Mouse (Mus musculus) heart, embryonic 14.5 days (tissue): ENCODE results near the gene Cdk5r1. TPM values are rescaled to one million over a fixed set of nuclear protein-coding genes. Genes with fewer than 3 reads are reported as not detected.
"Not testable (repeated sequence)": the region's sequence is repeated elsewhere in the genome, so short reads cannot be mapped to it uniquely, and the experiment has no call there.

Experiments
- ATAC-seq: fragments of 200-750 bp; cut with Nextera tagmentation; 2 replicates; pipeline ENCODE4 v1.8.0; 2017; ENCODE audit warnings: low read depth, moderate TSS enrichment; ENCODE audit not compliant: insufficient number of reproducible peaks, insufficient read depth, low FRiP score
- H3K27ac ChIP-seq, 2 experiments: fragments of 200-500 bp in 1 of 2; fragments of 300-500 bp in 1 of 2; sonication (generic) in 1 of 2; replicated peaks in 1 of 2; 2 replicates each; pipeline ENCODE4 v1.5.1; 2012 to 2014; ENCODE audit warnings: low read depth in 2 of 2, low read length in 2 of 2, control low read depth in 1 of 2, mild to moderate bottlenecking in 1 of 2, mixed read lengths in 1 of 2; ENCODE audit not compliant: control insufficient read depth in 1 of 2, insufficient read depth in 1 of 2
- H3K27me3 ChIP-seq: fragments of 300-500 bp; sonication (generic); 2 replicates; pipeline ENCODE4 v1.6.1; 2014; ENCODE audit warnings: mild to moderate bottlenecking, low read length, control low read depth; ENCODE audit not compliant: control insufficient read depth, insufficient read depth
- H3K36me3 ChIP-seq: fragments of 300-500 bp; sonication (generic); 2 replicates; pipeline ENCODE4 v1.6.1; 2014; ENCODE audit warnings: mild to moderate bottlenecking, control low read depth, low read length, mixed read lengths; ENCODE audit not compliant: control insufficient read depth, insufficient read depth
- H3K4me1 ChIP-seq, 2 experiments: fragments of 200-500 bp in 1 of 2; fragments of 300-500 bp in 1 of 2; sonication (generic) in 1 of 2; 2 replicates each; pipeline ENCODE4 v1.6.1; 2012 to 2014; ENCODE audit warnings: low read length in 2 of 2, control low read depth in 1 of 2, mixed read lengths in 1 of 2; ENCODE audit not compliant: control insufficient read depth in 2 of 2, insufficient read depth in 2 of 2
- H3K4me2 ChIP-seq: fragments of 300-500 bp; sonication (generic); 2 replicates; pipeline ENCODE4 v1.6.1; 2014; ENCODE audit warnings: mild to moderate bottlenecking, low read length
- H3K4me3 ChIP-seq, 2 experiments: fragments of 200-500 bp in 1 of 2; fragments of 300-500 bp in 1 of 2; sonication (generic) in 1 of 2; 2 replicates each; pipeline ENCODE4 v1.5.1; 2012 to 2014; ENCODE audit warnings: low read length in 2 of 2, mild to moderate bottlenecking in 2 of 2, control low read depth in 1 of 2, low read depth in 1 of 2, moderate library complexity in 1 of 2; ENCODE audit not compliant: control insufficient read depth in 1 of 2, insufficient read depth in 1 of 2
- H3K9ac ChIP-seq: fragments of 300-500 bp; sonication (generic); 2 replicates; pipeline ENCODE4 v1.6.1; 2014; ENCODE audit warnings: mild to moderate bottlenecking, low read length
- H3K9me3 ChIP-seq: fragments of 300-500 bp; sonication (generic); 2 replicates; pipeline ENCODE4 v1.6.1; 2016; ENCODE audit warnings: low read length, control low read depth; ENCODE audit not compliant: control insufficient read depth
- WGBS: fragments of 180-500 bp; shearing (Covaris S2); extraction: QIAGEN DNeasy Blood & Tissue Kit; methylation state at CpG from one replicate; pipeline ENCODE4 v1.1.7; 2014; 5-methylcytosine and 5-hydroxymethylcytosine counted together
- polyA plus RNA-seq: library from polyadenylated mRNA; unstranded; fragments of >200 nt; fragmentation: Nextera tagmentation; extraction: Ambion mirVana; gene quantifications from 2 replicates; pipeline ENCODE4 v1.2.1, GENCODE M21; 2014

Gene Cdk5r1
- polyA plus RNA-seq, 1 experiment from 2014 or later: 0.36 TPM

DNA sequence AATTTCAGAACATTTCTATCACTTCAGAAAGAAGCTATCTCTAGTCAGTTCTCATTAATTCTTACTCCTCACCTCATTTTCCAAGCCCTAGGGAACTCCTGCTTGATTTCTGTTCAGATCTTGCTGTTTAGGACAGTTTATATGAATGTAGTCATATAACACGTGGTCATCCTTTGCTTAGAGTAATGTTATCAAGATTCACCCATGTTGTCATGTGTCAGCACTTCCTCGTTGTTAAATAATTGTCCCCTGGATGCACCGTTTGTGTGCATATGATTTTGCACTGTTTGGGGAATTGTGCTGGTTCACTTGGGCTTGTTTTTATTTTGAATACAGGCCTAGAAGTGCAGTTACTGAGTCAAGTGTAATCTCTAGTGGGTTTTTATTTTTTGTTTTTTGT is 24.6 kb upstream of the Cdk5r1 start:
- no peak overlapping the region for H3K9ac ChIP-seq
- 82% methylated on average over 3 of the region's 3 CpGs for WGBS
- H3K36me3 ChIP-seq: peaks cover 77% of the 10 kb centered on the region
- no peaks in the 10 kb centered on the region for H3K9me3 ChIP-seq
- H3K4me3 ChIP-seq: no peak overlapping the region
- no peaks in the 10 kb centered on the region for H3K4me1 ChIP-seq
- no peaks in the 10 kb centered on the region for H3K27me3 ChIP-seq
- H3K4me2 ChIP-seq: no peak overlapping the region
- ATAC-seq: no peak
- H3K27ac ChIP-seq: no peak overlapping the region

DNA sequence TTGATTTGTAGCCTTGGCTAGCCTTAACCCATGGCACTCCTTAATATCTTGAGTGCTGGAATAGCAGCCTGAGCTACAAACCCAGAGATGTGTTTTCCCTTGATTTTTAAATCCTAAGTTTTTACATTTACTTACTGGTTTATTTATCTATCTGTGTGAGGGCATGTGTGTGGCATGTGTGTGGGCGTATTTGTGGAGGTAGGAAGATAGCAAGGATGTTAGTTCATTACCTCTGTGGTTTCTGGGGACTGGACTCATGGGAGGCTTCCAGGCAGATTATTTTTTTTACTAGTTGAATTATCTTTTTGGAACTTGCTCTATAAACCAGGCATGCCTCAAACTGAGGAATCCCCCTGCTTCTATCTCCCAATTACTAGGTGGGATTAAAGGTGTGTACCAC is 23.6 kb upstream of the Cdk5r1 start:
- H3K4me1 ChIP-seq: no peaks in the 10 kb centered on the region
- ATAC-seq: no peak
- 82% methylated on average over 1 of the region's 1 CpGs for WGBS
- no peaks in the 10 kb centered on the region for H3K27me3 ChIP-seq
- no peak overlapping the region for H3K4me3 ChIP-seq
- H3K27ac ChIP-seq: no peak overlapping the region
- H3K36me3 ChIP-seq: peaks cover 77% of the 10 kb centered on the region
- H3K4me2 ChIP-seq: no peak overlapping the region
- no peak overlapping the region for H3K9ac ChIP-seq
- no peaks in the 10 kb centered on the region for H3K9me3 ChIP-seq

DNA sequence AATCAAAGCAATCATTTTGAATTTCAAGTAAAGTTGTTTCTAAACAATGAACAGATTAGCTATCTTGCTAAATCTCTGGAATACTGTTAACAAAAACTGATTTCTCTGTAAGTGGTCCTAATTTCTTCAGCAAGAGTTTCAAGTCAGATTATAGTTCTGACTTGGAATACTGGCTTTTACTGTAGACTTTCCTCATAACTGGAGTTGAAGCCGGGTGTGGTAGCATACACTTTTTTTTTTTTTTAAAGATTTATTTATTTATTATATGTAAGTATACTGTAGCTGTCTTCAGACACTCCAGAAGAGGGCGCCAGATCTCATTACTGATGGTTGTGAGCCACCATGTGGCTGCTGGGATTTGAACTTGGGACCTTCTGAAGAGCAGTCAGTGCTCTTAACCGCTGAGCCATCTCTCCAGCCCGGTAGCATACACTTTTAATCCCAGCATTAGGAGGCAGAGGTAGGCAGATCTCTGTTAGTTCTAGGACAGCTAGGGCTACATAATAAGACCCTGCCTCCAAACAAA is 13.2 kb upstream of the Cdk5r1 start:
- 91% methylated on average over 4 of the region's 4 CpGs for WGBS
- not testable (repeated sequence) for H3K27ac ChIP-seq, H3K4me3 ChIP-seq, H3K4me1 ChIP-seq, H3K4me2 ChIP-seq, H3K9me3 ChIP-seq, ATAC-seq, H3K27me3 ChIP-seq, H3K9ac ChIP-seq
- peaks cover 93% of the 10 kb centered on the region for H3K36me3 ChIP-seq

DNA sequence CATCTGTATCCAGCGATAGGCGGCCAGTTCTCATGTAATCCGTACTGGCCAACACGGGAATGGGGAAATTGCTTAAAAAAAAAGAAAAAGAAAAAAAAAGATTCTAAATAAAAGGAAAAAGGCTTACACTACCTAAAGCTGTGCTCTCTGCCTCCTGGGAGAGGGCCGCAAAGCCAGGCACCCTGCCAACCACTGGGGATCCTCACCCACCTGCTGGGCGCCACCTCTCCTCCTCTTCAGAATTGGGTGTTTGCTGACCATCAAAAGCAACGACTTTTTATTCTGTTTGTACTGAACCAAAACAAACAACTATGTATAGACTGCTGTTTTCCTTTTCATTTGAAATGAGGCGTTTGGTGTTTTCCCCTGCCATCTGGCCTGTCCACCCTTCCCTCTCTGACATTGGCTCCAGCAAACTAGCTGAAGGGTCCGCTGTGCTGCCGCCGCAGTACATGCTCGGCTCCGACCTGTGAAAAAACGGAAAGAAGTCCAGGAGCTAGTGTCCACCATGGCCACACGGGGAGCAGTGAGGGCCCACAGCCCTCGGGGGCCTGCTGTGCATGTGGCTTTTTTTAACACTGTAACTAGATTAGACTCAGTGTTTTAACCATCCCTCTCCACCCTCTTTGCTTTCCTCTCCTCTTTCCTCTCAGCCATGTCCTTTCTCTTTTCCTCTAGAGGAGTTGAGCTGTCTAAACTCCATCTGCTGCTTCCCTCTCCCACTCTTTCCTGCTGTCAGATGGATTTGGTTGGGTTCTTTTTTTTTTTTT is 4.8 kb upstream of the Cdk5r1 start:
- Histone ChIP-seq H3K36me3 (peaks cover 69% of the 10 kb centered on the region), H3K9ac (no peak overlapping the region), H3K27ac (no peak overlapping the region), H3K4me1 (no peaks in the 10 kb centered on the region), H3K9me3 (no peaks in the 10 kb centered on the region), H3K27me3 (no peaks in the 10 kb centered on the region), H3K4me3 (no peak overlapping the region), H3K4me2 (no peak overlapping the region)
- no peak for ATAC-seq
- 76% methylated on average over 16 of the region's 16 CpGs for WGBS

DNA sequence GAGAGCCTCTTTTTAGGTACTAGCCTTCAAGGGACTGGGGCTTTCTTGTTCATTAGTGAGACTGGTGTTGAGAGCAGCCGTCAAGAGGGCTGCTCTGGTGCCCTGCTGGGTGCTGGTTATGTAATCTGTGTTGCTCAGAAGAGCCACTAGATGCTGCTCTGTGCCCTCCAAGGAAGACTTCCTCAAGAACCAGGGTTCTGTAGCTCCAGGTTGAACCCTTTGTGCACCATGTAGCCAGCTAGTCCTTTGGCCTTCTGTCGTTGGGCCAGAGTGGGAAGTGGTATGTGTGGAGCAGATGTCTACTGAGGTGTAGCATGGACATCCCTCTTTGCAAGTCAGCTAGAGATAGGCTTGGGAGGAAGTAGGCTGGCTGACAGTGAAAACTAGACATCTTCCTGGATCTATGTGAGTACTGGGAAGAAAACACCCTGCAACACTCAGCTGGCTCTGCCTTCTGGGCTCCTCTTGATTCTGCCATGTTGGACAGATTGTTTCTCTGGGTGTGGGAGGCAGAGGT is 2.6 kb upstream of the Cdk5r1 start:
- Histone ChIP-seq H3K27me3 (peaks cover 7% of the 10 kb centered on the region), H3K36me3 (peaks cover 47% of the 10 kb centered on the region)
- 47% methylated on average over 2 of the region's 2 CpGs for WGBS

DNA sequence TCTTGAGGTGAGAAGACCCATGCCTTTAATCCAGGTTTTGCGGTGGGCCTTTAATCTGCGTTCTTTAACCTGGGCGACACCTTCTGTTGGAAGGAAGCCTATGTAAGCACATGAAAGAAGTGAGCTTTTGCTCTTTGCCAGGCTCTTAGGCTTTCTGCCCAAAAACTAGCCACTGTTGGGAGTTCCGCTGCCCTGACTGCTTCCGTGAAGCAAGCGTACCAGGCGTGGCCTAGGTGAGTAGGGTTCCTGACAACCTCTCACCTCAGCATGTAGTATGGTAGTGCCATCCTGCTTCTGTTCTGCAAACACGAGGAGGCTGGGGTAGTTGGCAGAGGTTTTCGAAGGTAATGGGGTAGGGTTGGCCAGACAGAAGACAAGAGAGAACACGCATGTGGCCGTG is 2.0 kb upstream of the Cdk5r1 start:
- H3K9me3 ChIP-seq: no peaks in the 10 kb centered on the region
- WGBS: 91% methylated on average over 11 of the region's 11 CpGs
- peaks cover 7% of the 10 kb centered on the region for H3K27me3 ChIP-seq
- H3K9ac ChIP-seq: no peak overlapping the region
- no peak overlapping the region for H3K4me3 ChIP-seq
- H3K27ac ChIP-seq: no peak overlapping the region
- H3K36me3 ChIP-seq: peaks cover 41% of the 10 kb centered on the region
- peaks cover 5 to 8% of the 10 kb centered on the region in 2 experiments; a peak in 3 of 4 replicates for H3K4me1 ChIP-seq
- no peak for ATAC-seq
- H3K4me2 ChIP-seq: no peak overlapping the region

More for the DNA sequence above, 2.6 kb upstream of the Cdk5r1 start:
- ATAC-seq: no peak
- Histone ChIP-seq H3K4me3 (no peak overlapping the region), H3K9me3 (no peaks in the 10 kb centered on the region), H3K4me2 (no peak overlapping the region), H3K9ac (no peak overlapping the region), H3K4me1 (peaks cover 5 to 8% of the 10 kb centered on the region in 2 experiments; a peak in 3 of 4 replicates), H3K27ac (no peak overlapping the region)

DNA sequence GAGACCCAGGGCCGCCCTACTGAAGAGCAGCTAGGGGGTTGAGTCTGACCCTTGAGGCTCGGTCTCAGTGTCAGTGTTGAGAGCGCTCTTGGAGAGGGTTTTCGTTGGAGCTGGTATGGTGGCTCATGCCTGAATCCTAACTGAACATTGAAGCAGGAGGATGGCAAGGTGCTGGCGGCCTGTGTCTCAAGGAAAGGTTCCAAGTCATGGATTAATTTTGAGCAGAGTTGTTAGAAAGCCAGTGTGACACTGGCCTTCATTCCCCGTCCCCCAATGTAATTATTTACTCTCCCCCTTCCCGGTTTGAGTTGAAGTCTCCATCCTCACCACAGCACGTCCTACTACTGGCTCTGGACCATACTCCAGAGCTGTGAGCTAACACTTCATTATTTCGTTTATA is 1.3 kb upstream of the Cdk5r1 start:
- Histone ChIP-seq H3K27me3 (peaks cover 7% of the 10 kb centered on the region), H3K9ac (no peak overlapping the region), H3K4me3 (no peak overlapping the region), H3K36me3 (peaks cover 36% of the 10 kb centered on the region), H3K9me3 (no peaks in the 10 kb centered on the region), H3K27ac (no peak overlapping the region), H3K4me1 (peaks cover 5 to 8% of the 10 kb centered on the region in 2 experiments; a peak in 3 of 4 replicates), H3K4me2 (no peak overlapping the region)
- ATAC-seq: no peak
- 80% methylated on average over 9 of the region's 9 CpGs for WGBS
